Comparison of ENCODE assay signal across 17 mouse cellular contexts in genomic region chr4:151215179-151215578, GRCm38 (mm10).
DNase-seq lines count a peak whose midpoint lies in the region; ATAC-seq and TF ChIP-seq lines count a peak whose summit lies in the region.
"Had no signal": no experiment of that assay in that cellular context is flagged by ENCODE, and none has a peak within 500 bp of the region (broad histone marks: within the 10 kb centered on the region; RNA-seq: fewer than 3 reads in every experiment).

No protein-coding gene starts in this region.

- H3K27ac ChIP-seq in layer of hippocampus, adult 2 months, result no peak overlapping the region
- no peak overlapping the region for H3K27ac ChIP-seq in olfactory bulb, adult 2 months (ENCODE audit: insufficient read depth, low read depth, low read length)
- H3K27ac ChIP-seq in intestine, embryonic 15.5 days, result no peak overlapping the region

- peak; percentile 54 to 67 for DNase-seq in cerebellum, postnatal 10 days
- no peak for DNase-seq in layer of hippocampus, adult 2 months (ENCODE audit: low spot score in 2 of 2)
- no peak for DNase-seq in layer of hippocampus, adult 9-10 months (ENCODE audit: low spot score)
- peak; percentile 36 for DNase-seq in right cerebral cortex, postnatal 4 days
- no peak for DNase-seq in right cerebral cortex, adult 18-20 months
- DNase-seq: cerebellum, adult 18-20 months; embryo, embryonic 11 days; heart, adult 11 months; heart, postnatal 14 days; lung, adult 2 months; spleen, adult 18-20 months; thymus, adult 18-20 months had no signal

- ATAC-seq in cerebellum, adult (ENCODE audit: insufficient number of reproducible peaks, low FRiP score, low TSS enrichment), result no peak
- ATAC-seq in intestine, embryonic 15.5 days, result no peak
- ATAC-seq: inflammation-experienced regulatory T-cells, adult 6 months; Patski had no signal

- no peaks in the 10 kb centered on the region for H3K27me3 ChIP-seq in intestine, embryonic 15.5 days (replicated peaks)

- H3K4me1 ChIP-seq in olfactory bulb, adult 2 months (ENCODE audit: control insufficient read depth, insufficient read depth, low read length), result peaks cover 11% of the 10 kb centered on the region
- H3K4me1 ChIP-seq in intestine, embryonic 15.5 days (replicated peaks), result no peaks in the 10 kb centered on the region

- H3K9me3 ChIP-seq in intestine, embryonic 15.5 days, result no peaks in the 10 kb centered on the region

- WGBS in olfactory bulb, adult 2 months, result 68% methylated on average over 1 of the region's 1 CpGs
- 53% methylated on average over 1 of the region's 1 CpGs for WGBS in intestine, embryonic 15.5 days

- no peak overlapping the region for H3K4me2 ChIP-seq in intestine, embryonic 15.5 days (replicated peaks)

- H3K4me3 ChIP-seq in layer of hippocampus, adult 2 months, result no peak overlapping the region
- H3K4me3 ChIP-seq in olfactory bulb, adult 2 months (ENCODE audit: insufficient read depth, low read depth, low read length), result no peak overlapping the region
- no peak overlapping the region for H3K4me3 ChIP-seq in intestine, embryonic 15.5 days (replicated peaks)

- H3K9ac ChIP-seq in intestine, embryonic 15.5 days, result no peak overlapping the region

- no peaks in the 10 kb centered on the region for H3K36me3 ChIP-seq in intestine, embryonic 15.5 days

- TF ChIP-seq POLR2A in olfactory bulb, adult 2 months (IDR thresholded peaks at IDR 0.05; ENCODE audit: insufficient read depth, low read depth, low read length), result no peak

- peak; percentile 63 for TF ChIP-seq CTCF in layer of hippocampus, adult 2 months (conservative IDR thresholded peaks at IDR 0.05)
- TF ChIP-seq CTCF in olfactory bulb, adult 2 months (IDR thresholded peaks at IDR 0.05; ENCODE audit: insufficient read depth, low read depth, low read length), result 0 out of 2 replicates have a peak, but pooled peaks have one; percentile 13

Comparison
In these comparisons a context has a peak if more than half of its experiments do, and no peak if none do; other contexts are left out.
1. DNase-seq: peak in cerebellum, postnatal 10 days (2 of 2) and right cerebral cortex, postnatal 4 days (single experiment); none in layer of hippocampus, adult 2 months (0 of 2), layer of hippocampus, adult 9-10 months (single experiment) and right cerebral cortex, adult 18-20 months (single experiment).